Mouse (Mus musculus) forebrain, embryonic 15.5 days (tissue): ENCODE data around the gene Arid1b. TPM values are rescaled to one million over a fixed set of nuclear protein-coding genes. Genes with fewer than 3 reads are reported as not detected.

Experiments used
- ATAC-seq: fragments of 200-750 bp; cut with Nextera tagmentation; replicated peaks from 2 replicates; pipeline ENCODE4 v1.8.0; 2017; ENCODE audit warnings: mild to moderate bottlenecking, moderate TSS enrichment, moderate library complexity
- H3K27ac ChIP-seq: fragments of 300-500 bp; sonication (generic); replicated peaks from 2 replicates; pipeline ENCODE4 v1.5.1; 2015; ENCODE audit warnings: mild to moderate bottlenecking, inconsistent platforms
- H3K27me3 ChIP-seq: fragments of 300-500 bp; sonication (generic); 2 replicates; pipeline ENCODE4 v1.6.1; 2015; ENCODE audit warnings: inconsistent platforms
- H3K36me3 ChIP-seq: fragments of 300-500 bp; sonication (generic); 2 replicates; pipeline ENCODE4 v1.6.1; 2015; ENCODE audit warnings: mild to moderate bottlenecking, inconsistent platforms
- H3K4me1 ChIP-seq: fragments of 300-500 bp; sonication (generic); 2 replicates; pipeline ENCODE4 v1.6.1; 2015; ENCODE audit warnings: inconsistent platforms
- H3K4me2 ChIP-seq: fragments of 300-500 bp; sonication (generic); replicated peaks from 2 replicates; pipeline ENCODE4 v1.6.1; 2015; ENCODE audit warnings: mild to moderate bottlenecking, inconsistent platforms
- H3K4me3 ChIP-seq: fragments of 300-500 bp; sonication (generic); 2 replicates; pipeline ENCODE4 v1.5.1; 2015; ENCODE audit warnings: mild to moderate bottlenecking, inconsistent platforms
- H3K9ac ChIP-seq: fragments of 300-500 bp; sonication (generic); replicated peaks from 2 replicates; pipeline ENCODE4 v1.6.1; 2015; ENCODE audit warnings: mild to moderate bottlenecking, inconsistent platforms
- H3K9me3 ChIP-seq: fragments of 300-500 bp; sonication (generic); 2 replicates; pipeline ENCODE4 v1.6.1; 2016; ENCODE audit warnings: inconsistent platforms
- WGBS: fragments of 180-500 bp; shearing (Covaris S2); methylation state at CpG from one replicate; pipeline ENCODE4 v1.1.7; 2015; ENCODE audit warnings: mixed read lengths; 5-methylcytosine and 5-hydroxymethylcytosine counted together
- polyA plus RNA-seq: library from polyadenylated mRNA; unstranded; fragments of >200 nt; fragmentation: Nextera tagmentation; extraction: Ambion mirVana; gene quantifications from 2 replicates; pipeline ENCODE4 v1.2.1, GENCODE M21; 2015

The Arid1b gene
- polyA plus RNA-seq = 14.8 TPM in 2 replicates

DNA sequence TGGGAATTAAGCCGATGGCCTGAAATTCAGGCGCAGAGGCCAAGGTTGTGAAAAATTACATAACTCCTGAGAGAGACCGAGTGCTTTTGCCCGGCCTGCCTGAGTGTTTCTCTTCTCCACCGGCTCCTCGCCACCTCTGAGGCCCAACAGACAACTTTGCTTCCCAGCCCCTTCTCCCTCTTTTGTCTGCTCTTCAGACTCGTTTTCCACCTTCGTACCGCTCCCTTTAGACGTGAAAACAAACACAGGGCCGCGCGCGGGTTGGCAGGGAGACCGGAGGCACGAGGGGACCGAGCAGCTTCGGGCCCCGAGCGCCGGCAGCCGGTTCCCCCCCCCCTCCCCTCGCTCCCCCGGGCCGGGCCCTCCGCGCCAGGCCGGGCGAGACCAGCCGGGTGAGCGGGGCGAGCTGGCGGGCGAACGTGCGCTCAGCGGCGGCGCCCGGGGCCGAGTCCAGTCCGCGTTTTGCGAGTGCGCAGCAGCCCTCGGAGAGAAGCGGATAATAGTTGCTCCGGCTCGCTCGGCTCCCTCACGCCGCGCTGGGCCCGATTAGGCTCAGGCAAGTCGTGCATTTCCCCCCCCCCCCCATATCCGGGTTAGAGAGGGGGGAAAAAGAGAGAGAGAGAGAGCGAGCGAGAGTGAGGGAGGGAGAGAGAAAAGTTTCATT is at the start of gene Arid1b:
Gene Arid1b, plus strand, starts transcription at position 493 of the 664 bp plus-strand sequence.
- Histone ChIP-seq H3K4me1 (peaks cover 35% of the 10 kb centered on the region), H3K27ac (peak within 1 kb of the TSS; percentile 100), H3K36me3 (no peaks in the 10 kb centered on the region), H3K9ac (peak within 1 kb of the TSS; percentile 100), H3K4me2 (peak within 1 kb of the TSS; percentile 60), H3K27me3 (no peaks in the 10 kb centered on the region), H3K4me3 (peak within 1 kb of the TSS; percentile 96), H3K9me3 (no peaks in the 10 kb centered on the region)
- whole genome bisulfite sequencing = under 1% methylated on average over 45 of the region's 58 CpGs
- ATAC-seq = peak; percentile 71

DNA sequence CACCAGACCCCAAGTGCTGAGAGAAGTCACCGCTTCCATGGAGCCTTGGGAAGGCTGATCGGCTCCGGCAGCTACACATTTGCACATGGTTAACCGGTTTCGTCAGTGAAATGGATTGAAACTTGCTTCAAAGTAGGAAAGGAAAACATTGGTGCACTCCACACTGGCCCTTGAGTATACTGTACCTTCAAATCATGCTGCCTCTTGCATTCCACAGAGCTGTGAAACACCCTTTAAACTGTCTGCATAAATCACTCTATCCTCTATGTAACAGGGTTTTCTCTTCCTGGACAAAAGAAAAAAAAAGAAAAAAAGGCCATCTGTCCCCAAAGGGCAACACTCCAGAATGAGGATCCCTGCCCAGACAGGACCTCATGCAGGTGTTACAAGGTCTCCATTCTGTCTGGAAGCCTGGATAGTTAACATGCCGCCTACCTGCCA is 48.8 kb upstream of the Arid1b start:
- H3K9me3 ChIP-seq = no peaks in the 10 kb centered on the region
- H3K36me3 ChIP-seq = no peaks in the 10 kb centered on the region
- no peak overlapping the region for H3K4me3 ChIP-seq
- peaks cover 17% of the 10 kb centered on the region for H3K4me1 ChIP-seq
- H3K9ac ChIP-seq = no peak overlapping the region
- H3K27me3 ChIP-seq = peaks cover 4% of the 10 kb centered on the region; the same call in 1 of the 2 replicates
- 65% methylated on average over 6 of the region's 6 CpGs for WGBS
- H3K27ac ChIP-seq = peak overlapping the region; percentile 43
- no peak for ATAC-seq
- H3K4me2 ChIP-seq = no peak overlapping the region

DNA sequence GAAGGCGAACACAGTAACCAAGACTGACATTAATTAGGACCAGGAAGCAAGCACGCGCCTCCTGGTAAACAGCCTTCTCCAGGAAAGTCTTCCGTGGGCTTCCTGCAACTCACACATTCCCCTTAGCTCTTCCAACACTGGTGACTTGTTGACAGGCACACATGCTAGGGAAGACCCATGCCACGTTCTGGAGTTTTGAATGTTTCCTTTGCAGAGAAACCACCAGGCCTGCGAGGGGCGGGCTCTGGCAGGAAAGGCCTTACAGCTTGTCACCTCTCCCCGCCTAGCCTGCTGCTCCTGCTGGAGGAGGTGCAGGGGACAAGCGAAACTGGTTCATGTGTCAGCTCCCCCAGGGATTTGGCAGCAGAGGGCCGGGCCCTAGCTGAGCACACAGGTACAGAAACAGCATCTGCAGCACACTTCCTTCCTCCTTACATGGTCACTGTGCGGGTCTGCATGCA is 48.2 kb upstream of the Arid1b start:
- no peaks in the 10 kb centered on the region for H3K9me3 ChIP-seq
- peak overlapping the region; percentile 29 for H3K4me2 ChIP-seq
- H3K27ac ChIP-seq = peak overlapping the region; percentile 43
- H3K36me3 ChIP-seq = no peaks in the 10 kb centered on the region
- no peak overlapping the region for H3K9ac ChIP-seq
- peaks cover 17% of the 10 kb centered on the region for H3K4me1 ChIP-seq
- 21% methylated on average over 11 of the region's 11 CpGs for WGBS
- peaks cover 4% of the 10 kb centered on the region; the same call in 1 of the 2 replicates for H3K27me3 ChIP-seq
- peak; percentile 48; the same call in 1 of the 2 replicates for ATAC-seq
- H3K4me3 ChIP-seq = no peak overlapping the region

DNA sequence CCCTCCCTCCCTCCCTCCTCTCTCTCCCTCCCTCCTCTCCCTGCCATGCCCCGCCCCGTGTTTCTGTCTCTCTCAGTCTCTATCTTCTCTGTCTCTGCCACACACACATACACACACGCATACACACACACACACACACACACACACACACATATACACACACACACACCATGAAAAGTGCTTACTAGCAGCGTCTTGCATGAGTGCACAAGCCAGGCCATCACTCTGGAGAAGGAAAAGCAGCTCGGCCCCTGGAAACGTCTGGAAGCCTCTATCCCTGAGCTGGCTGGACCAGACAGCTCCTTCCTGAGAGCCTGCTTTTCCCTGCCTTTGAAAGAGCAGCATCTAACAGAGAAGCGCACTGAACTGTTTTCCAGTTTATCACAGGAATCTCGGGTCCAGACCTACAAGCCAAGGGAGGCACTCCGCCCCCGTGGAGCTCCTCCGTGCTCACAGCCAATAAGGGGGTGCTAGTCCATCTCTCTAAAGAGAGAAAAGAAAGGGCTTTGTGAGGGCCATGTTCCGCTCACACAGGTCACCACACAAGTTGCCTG is 47.6 kb upstream of the Arid1b start:
- Histone ChIP-seq H3K27ac (no peak overlapping the region), H3K9ac (no peak overlapping the region), H3K9me3 (no peaks in the 10 kb centered on the region), H3K4me1 (peaks cover 17% of the 10 kb centered on the region), H3K4me2 (no peak overlapping the region), H3K36me3 (no peaks in the 10 kb centered on the region), H3K27me3 (peaks cover 4% of the 10 kb centered on the region; the same call in 1 of the 2 replicates), H3K4me3 (no peak overlapping the region)
- ATAC-seq = no peak; the same call in 1 of the 2 replicates
- WGBS = 22% methylated on average over 10 of the region's 12 CpGs

DNA sequence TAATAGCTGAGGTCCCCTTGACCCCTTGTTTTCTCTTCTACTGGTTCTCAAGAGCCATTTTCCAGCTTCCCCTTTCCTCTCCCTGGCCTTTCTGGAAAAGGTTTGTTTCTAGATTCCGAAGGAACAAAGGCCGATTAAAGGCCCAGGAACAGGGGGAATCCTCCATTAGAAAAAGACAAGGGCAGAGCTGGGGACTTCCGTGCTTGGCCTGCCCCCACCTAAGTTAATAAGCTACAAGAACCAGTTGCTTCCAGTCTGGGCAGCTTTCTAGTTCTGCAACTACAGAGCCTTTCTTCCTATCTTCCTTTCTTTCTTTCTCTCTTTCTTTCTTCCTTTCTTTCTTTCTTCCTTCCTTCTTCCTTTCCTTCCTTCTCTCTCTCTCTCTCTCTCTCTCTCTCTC is 47.1 kb upstream of the Arid1b start:
- Histone ChIP-seq H3K36me3 (no peaks in the 10 kb centered on the region), H3K27me3 (peaks cover 4% of the 10 kb centered on the region; the same call in 1 of the 2 replicates), H3K9me3 (no peaks in the 10 kb centered on the region), H3K27ac (no peak overlapping the region), H3K9ac (no peak overlapping the region), H3K4me1 (peaks cover 17% of the 10 kb centered on the region), H3K4me3 (no peak overlapping the region), H3K4me2 (no peak overlapping the region)
- WGBS = 33% methylated on average over 3 of the region's 3 CpGs
- ATAC-seq = no peak

DNA sequence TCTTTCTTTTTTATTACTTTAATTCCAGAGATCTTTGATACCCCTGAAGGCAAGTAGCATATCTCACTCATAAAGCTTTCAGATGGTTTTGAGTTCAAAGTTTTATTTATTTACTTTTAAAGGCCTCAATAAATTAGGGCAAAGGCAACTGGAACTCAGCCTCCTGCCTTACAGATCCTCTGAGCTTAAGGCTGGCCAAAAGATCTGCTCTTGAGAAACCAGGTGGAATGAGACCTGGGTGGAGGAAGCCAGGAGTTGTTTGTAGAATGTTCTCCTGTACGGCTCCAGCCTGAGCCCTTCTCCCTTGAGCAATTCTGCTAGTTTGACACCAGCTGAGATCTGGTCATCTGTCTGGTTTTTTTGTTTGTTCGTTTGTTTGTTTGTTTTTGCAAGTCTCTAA is 46.7 kb upstream of the Arid1b start:
- no peak overlapping the region for H3K4me3 ChIP-seq
- peaks cover 6% of the 10 kb centered on the region; the same call in 1 of the 2 replicates for H3K27me3 ChIP-seq
- H3K27ac ChIP-seq = no peak overlapping the region
- 80% methylated on average over 2 of the region's 2 CpGs for WGBS
- peaks cover 17% of the 10 kb centered on the region for H3K4me1 ChIP-seq
- H3K4me2 ChIP-seq = no peak overlapping the region
- ATAC-seq = no peak
- no peaks in the 10 kb centered on the region for H3K36me3 ChIP-seq
- no peak overlapping the region for H3K9ac ChIP-seq
- H3K9me3 ChIP-seq = no peaks in the 10 kb centered on the region

DNA sequence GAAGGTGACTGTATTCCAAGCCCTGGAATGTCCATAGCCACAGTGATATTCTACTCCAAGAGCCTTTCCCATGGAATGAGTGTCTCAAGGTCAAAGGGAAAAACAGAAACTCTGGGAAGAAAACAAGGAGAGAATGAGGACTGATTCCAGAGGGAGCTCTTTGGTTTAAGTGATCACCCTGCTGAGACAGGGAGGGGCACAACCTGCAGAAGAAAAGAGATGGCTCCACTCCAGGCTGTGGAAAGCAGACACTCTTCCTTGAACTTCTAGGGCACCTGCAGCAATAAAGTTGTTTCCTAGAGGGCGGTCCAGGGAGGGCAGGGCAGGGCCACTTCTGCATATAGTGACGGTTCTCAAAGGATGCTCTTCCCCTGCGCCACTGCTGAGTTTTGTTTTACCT is 45.6 kb upstream of the Arid1b start:
- peaks cover 17% of the 10 kb centered on the region for H3K4me1 ChIP-seq
- H3K27me3 ChIP-seq = peaks cover 8% of the 10 kb centered on the region; the same call in 1 of the 2 replicates

DNA sequence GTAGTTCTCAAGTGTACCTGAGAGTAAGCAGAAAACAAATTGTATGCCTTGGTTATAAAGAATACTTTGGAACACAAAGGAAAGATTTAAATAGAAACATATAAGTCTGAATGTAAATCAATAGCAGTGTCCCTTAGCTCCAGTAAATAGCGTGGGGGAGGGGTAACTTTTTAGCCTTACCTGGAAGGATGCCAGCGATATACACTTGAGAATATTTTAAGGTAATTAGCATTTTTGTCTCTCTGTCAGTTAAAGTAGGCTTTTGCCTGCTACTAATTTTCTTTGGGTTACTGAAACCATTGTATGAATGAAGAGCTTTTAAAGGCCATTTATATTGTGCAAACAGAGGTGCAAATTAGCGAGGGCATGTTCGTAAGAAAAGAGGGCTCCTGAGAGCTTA is 39.7 kb upstream of the Arid1b start:
- H3K36me3 ChIP-seq = no peaks in the 10 kb centered on the region
- peaks cover 11% of the 10 kb centered on the region for H3K4me1 ChIP-seq
- no peak overlapping the region for H3K27ac ChIP-seq
- no peak overlapping the region for H3K4me3 ChIP-seq
- H3K27me3 ChIP-seq = peaks cover 18% of the 10 kb centered on the region; the same call in 1 of the 2 replicates
- no peaks in the 10 kb centered on the region for H3K9me3 ChIP-seq
- ATAC-seq = no peak
- H3K9ac ChIP-seq = no peak overlapping the region
- no peak overlapping the region for H3K4me2 ChIP-seq
- 15% methylated on average over 4 of the region's 4 CpGs for WGBS

More for the DNA sequence above, 45.6 kb upstream of the Arid1b start:
- no peaks in the 10 kb centered on the region for H3K36me3 ChIP-seq
- 51% methylated on average over 3 of the region's 3 CpGs for WGBS
- no peak overlapping the region for H3K27ac ChIP-seq
- ATAC-seq = no peak
- no peak overlapping the region for H3K9ac ChIP-seq
- no peak overlapping the region for H3K4me2 ChIP-seq
- no peaks in the 10 kb centered on the region for H3K9me3 ChIP-seq
- no peak overlapping the region for H3K4me3 ChIP-seq

DNA sequence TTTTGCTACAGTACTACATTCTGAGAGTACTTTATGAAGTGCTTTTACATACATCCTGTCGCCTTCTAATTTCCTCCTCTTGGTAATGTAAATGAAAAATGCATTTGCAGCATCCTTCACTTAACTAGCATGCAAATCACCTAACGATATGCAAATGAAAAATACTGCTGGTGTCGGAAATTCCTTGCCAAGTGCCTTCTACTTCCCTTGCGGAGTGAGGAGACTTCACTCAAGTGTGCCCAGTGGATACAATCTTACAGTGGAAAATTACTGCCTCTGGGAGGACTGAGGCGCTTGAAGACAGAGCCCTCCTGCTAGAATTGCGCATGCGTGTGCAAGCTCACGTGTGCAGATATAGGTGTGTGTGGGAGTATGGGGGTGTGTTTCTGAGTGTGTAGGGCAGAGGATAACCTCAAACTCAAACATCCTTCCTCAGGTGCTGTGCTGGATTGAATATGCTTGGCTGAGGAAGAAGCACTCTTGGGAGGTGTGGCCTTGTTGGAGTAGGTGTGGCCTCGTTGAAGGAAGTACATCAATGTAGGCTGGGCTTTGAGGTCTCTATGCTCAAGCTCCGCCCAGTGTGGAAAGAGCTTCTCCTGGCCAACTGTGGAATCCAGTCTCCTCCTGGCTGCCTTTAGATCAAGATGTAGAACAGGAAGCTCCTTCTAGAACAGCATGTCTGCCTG is 29.8 kb upstream of the Arid1b start:
- H3K4me2 ChIP-seq = no peak overlapping the region
- no peak overlapping the region for H3K9ac ChIP-seq
- 0 out of 2 replicates have a peak overlapping the region, but pooled peaks have one; percentile 3 for H3K27ac ChIP-seq
- no peak for ATAC-seq
- H3K4me3 ChIP-seq = no peak overlapping the region
- no peaks in the 10 kb centered on the region for H3K9me3 ChIP-seq
- 65% methylated on average over 10 of the region's 10 CpGs for WGBS
- no peaks in the 10 kb centered on the region for H3K27me3 ChIP-seq
- H3K36me3 ChIP-seq = no peaks in the 10 kb centered on the region
- peaks cover 8% of the 10 kb centered on the region; the same call in 1 of the 2 replicates for H3K4me1 ChIP-seq

DNA sequence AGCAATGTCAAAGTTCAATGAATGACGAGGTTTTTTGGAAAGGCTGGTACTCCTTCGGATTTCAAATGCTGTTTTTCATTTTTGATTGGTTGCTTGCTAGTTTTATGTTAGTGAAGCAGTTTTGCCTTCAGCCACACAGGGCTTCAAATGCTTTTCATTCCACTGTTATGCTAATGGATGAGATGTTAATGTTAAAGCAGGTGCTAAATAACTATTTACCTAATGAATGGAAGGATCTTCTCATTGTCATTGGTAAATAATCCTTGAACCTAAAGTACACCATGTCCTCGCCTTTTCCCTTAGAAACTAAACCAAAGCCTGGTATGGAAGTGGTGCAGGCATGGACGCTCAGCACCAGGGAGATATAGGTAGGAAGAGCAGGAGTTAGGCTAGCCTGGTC is 26.9 kb upstream of the Arid1b start:
- H3K4me2 ChIP-seq = no peak overlapping the region
- H3K27ac ChIP-seq = no peak overlapping the region
- no peaks in the 10 kb centered on the region for H3K27me3 ChIP-seq
- H3K9ac ChIP-seq = no peak overlapping the region
- H3K4me3 ChIP-seq = no peak overlapping the region
- peaks cover 8% of the 10 kb centered on the region; the same call in 1 of the 2 replicates for H3K4me1 ChIP-seq
- WGBS = 59% methylated on average over 4 of the region's 4 CpGs
- no peak for ATAC-seq
- H3K36me3 ChIP-seq = no peaks in the 10 kb centered on the region
- H3K9me3 ChIP-seq = no peaks in the 10 kb centered on the region

DNA sequence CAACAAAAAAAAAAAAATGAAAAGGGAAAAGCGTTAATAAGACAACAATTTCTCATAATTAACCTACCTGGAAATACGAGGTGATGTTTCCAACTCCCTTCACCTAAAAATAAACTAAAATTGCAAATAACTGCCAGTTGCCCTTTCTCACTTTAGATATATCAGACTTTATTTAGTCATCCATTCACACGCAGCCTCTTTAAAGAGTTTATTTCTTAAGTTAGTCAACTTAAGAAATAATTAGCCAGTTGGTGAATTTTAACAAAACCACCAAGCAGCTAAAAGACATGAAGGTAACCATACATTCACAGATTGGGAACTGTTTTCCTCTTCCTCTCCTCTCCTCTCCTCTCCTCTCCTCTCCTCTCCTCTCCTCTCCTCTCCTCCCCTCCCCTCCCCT is 26.1 kb upstream of the Arid1b start:
- no peak overlapping the region for H3K9ac ChIP-seq
- H3K36me3 ChIP-seq = no peaks in the 10 kb centered on the region
- H3K4me3 ChIP-seq = no peak overlapping the region
- H3K27ac ChIP-seq = no peak overlapping the region
- H3K27me3 ChIP-seq = no peaks in the 10 kb centered on the region
- H3K4me1 ChIP-seq = peaks cover 8% of the 10 kb centered on the region; the same call in 1 of the 2 replicates
- no peak overlapping the region for H3K4me2 ChIP-seq
- H3K9me3 ChIP-seq = no peaks in the 10 kb centered on the region
- no peak for ATAC-seq
- 93% methylated on average over 3 of the region's 3 CpGs for WGBS

DNA sequence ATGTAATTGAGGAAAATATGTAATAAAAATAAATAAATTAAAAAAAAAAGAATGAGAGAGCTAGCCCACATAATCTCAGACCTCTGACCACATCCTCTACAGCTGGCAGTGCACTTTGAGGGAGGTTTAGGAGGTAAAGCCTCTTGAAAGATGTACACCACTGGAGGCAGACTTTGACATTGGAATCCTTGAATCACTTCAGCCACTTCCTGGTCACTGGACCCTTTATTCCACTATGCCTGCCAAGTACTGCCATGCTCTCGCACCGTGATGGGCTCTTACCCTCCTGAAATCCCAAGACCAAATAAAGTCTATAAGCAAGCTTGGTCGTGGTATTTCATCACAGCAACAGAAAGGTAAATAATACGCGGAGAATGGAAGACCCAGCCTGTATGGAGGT is 25.3 kb upstream of the Arid1b start:
- Histone ChIP-seq H3K27me3 (no peaks in the 10 kb centered on the region), H3K9ac (no peak overlapping the region), H3K4me3 (no peak overlapping the region), H3K36me3 (no peaks in the 10 kb centered on the region), H3K27ac (no peak overlapping the region), H3K4me2 (no peak overlapping the region), H3K9me3 (no peaks in the 10 kb centered on the region), H3K4me1 (peaks cover 7% of the 10 kb centered on the region; the same call in 1 of the 2 replicates)
- 94% methylated on average over 5 of the region's 5 CpGs for WGBS
- ATAC-seq = no peak
